In the genomic region with DNA sequence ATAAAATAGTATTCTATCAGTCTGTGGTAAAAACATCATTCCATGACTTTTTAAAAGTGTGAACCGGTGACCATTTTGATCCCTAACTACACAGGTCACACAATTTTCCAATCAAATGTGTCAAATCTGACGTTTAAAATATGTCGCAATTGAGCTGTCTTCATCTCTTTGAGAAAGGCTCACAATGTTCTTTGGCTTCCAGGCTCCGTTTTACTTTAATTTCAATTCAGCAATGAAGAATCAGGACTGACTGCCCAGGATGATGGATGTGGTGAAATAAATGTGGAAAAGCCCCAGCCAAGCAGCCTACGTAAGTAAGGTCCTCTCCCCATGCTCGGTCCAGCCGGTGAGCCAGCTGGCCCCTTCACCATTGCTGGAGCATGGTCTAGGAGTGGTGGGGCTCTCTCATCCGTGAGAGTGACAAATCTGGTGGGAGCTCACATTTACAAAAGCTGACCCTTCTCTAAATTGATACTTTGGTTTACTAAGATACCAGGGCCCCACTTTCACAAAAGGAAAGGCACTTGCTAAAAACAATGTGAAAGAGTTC, we compare ENCODE assay signal across 18 mouse cellular contexts.
DNase-seq lines count a peak whose midpoint lies in the region.
"Had no signal": no experiment of that assay in that cellular context is flagged by ENCODE, and none has a peak within 500 bp of the region (broad histone marks: within the 10 kb centered on the region; RNA-seq: fewer than 3 reads in every experiment).

No protein-coding gene starts in this region.

- intact Hi-C loops in left cerebral cortex, postnatal 4 days (cut with DNase I) = no loop called here

- peak; percentile 11 for DNase-seq in left cerebral cortex, postnatal 4 days
- DNase-seq in left cerebral cortex, adult 11 months (ENCODE audit: low spot score) = no peak
- DNase-seq in adipocyte (ENCODE audit: low spot score) = peak; percentile 10
- DNase-seq in fibroblast of lung, adult 2 months (ENCODE audit: low read depth) = peak; percentile 7
- peak; percentile 41 for DNase-seq in lung, postnatal 36 days
- no peak for DNase-seq in retina, postnatal 1 day
- DNase-seq: adrenal gland, adult 8-10 months; B cell, adult 2 months; cerebellum, adult 9-10 months; gastrocnemius, postnatal 25 days; heart, adult 18-20 months; heart, postnatal 4 days; kidney, adult 11 months; kidney, postnatal 14 days; layer of hippocampus, adult 9-11 months; liver, embryonic 13.5 days; lung, embryonic 14.5 days; right cerebral cortex, postnatal 14 days had no signal

Comparison
In these comparisons a context has a peak if more than half of its experiments do, and no peak if none do; other contexts are left out.
1. DNase-seq: peak in left cerebral cortex, postnatal 4 days (single experiment), adipocyte (single experiment), fibroblast of lung, adult 2 months (single experiment) and lung, postnatal 36 days (single experiment); none in left cerebral cortex, adult 11 months (single experiment) and retina, postnatal 1 day (single experiment).